Mouse (Mus musculus) bone marrow macrophage, adult 2 months (primary cell): Measurements from ENCODE around the gene Manf.

Experiments
- CTCF ChIP-seq: IDR thresholded peaks from 2 replicates; pipeline ENCODE4 v1.5.1; 2012; ENCODE audit warnings: low read depth, mild to moderate bottlenecking, low read length, moderate library complexity
- POLR2A ChIP-seq: IDR thresholded peaks from 2 replicates; pipeline ENCODE4 v1.6.1; 2012; ENCODE audit warnings: mild to moderate bottlenecking, low read depth, low read length, borderline replicate concordance

DNA sequence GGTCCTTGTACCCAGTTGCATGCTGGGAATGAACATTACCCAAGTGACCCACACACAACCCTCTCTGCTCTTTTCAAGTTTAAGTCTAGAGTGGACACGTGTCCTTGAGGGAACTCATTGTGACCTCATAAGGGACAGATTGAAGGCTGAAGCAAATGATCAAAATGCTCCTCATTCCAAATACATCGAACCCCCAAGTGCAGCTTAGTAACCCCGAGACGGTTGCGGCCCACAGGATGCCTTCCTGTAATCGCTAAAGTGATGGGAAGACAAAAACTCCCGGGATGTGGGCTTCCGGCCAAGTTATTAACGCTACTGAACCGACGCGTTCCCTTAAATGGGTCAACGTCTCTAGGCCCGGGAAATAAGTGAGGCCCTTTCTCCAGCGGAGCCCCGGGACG is 438 bp downstream of the Manf start:
- TF ChIP-seq POLR2A (no peak), CTCF (no peak)
